Mouse (Mus musculus) brain, embryonic 14.5 days (tissue): ENCODE measurements at regions not wholly inside any gene's neighbourhood (a gene's known extent, or its start where the extent isn't known, plus 50 kb on each side); places are given as distances from the start of the nearest gene placed in this dataset.

ENCODE experiments used
- CTCF ChIP-seq: fragments of 200-500 bp; IDR thresholded peaks from 2 replicates; pipeline ENCODE4 v1.5.1; 2012; ENCODE audit warnings: inconsistent platforms, mild to moderate bottlenecking, moderate library complexity, borderline replicate concordance; ENCODE audit not compliant: insufficient read depth, insufficient read length; ENCODE audit errors: extremely low read depth
- POLR2A ChIP-seq: fragments of 200-500 bp; IDR thresholded peaks from 2 replicates; pipeline ENCODE4 v1.6.1; 2012; ENCODE audit warnings: mild to moderate bottlenecking, inconsistent platforms, borderline replicate concordance; ENCODE audit not compliant: poor library complexity, insufficient read depth, insufficient read length, severe bottlenecking; ENCODE audit errors: extremely low read depth

GRCm38 (mm10) chr2:72794501-72794900 is 185.7 kb downstream of the Sp3 start:
- TF ChIP-seq CTCF: no peak
- no peak for TF ChIP-seq POLR2A
